13 mouse cellular contexts compared by ENCODE assay signal in the genomic region with DNA sequence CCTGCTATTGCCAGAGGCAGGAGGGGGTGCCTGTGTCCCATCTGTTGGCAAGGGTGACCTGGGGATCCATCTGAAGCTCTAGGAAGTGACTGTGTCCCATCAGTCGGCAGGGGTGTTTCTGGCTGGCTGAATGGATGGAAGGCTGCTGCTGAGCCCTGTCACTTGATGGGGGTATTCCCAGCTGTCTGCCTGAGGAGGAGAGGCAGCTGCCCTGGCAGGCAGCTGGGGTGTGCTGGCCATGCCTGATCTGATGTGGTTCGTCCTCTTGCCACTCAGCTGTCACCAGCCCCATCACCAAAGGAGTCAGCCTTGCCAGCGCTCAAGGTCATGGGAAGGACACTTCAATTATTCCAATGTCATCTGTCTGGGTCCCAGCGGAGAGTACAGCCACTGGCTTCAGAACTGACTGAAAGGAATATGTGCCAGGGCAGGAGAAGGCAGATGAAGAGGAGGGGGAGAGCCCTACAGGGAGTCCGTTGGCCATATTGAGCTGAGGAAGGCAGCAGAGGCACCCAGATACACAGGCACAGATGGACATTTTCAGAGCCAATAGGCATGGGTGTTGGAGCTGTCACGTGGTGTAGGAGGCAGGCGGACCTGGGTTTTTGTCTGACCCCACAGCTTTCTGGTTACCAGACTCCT.
DNase-seq lines count a peak whose midpoint lies in the region; ATAC-seq and TF ChIP-seq lines count a peak whose summit lies in the region.
"Had no signal": no experiment of that assay in that cellular context is flagged by ENCODE, and none has a peak within 500 bp of the region (broad histone marks: within the 10 kb centered on the region; RNA-seq: fewer than 3 reads in every experiment).

No protein-coding gene starts in this region.

- H3K4me3 ChIP-seq in embryonic facial prominence, embryonic 14.5 days (ENCODE audit: low read depth, low read length), result no peak overlapping the region
- H3K4me3 ChIP-seq in hindbrain, embryonic 13.5 days, result no peak overlapping the region

- H3K36me3 ChIP-seq in embryonic facial prominence, embryonic 14.5 days (ENCODE audit: control insufficient read depth, insufficient read depth, low read length), result no peaks in the 10 kb centered on the region
- no peaks in the 10 kb centered on the region for H3K36me3 ChIP-seq in hindbrain, embryonic 13.5 days

- DNase-seq in left cerebral cortex, postnatal 4 days, result peak; percentile 58
- no peak for DNase-seq in left cerebral cortex, postnatal 25 days (ENCODE audit: low spot score in 2 of 2)
- DNase-seq in brain, embryonic 14.5 days (ENCODE audit: low read depth), result peak; percentile 52
- peak; percentile 35 for DNase-seq in embryonic facial prominence, embryonic 14.5 days (ENCODE audit: low spot score)
- DNase-seq in adrenal gland, postnatal 10 days, result no peak
- DNase-seq in cerebellum, adult 11 months, result no peak
- DNase-seq in left cerebral cortex, adult 9 months (ENCODE audit: low spot score in 2 of 2), result no peak
- DNase-seq: adrenal gland, postnatal 36 days; cerebellum, adult 18-20 months; kidney, adult 18-20 months; right cerebral cortex, adult 18-20 months; thymus, adult 18-20 months had no signal

- TF ChIP-seq POLR2A in brain, embryonic 14.5 days (IDR thresholded peaks at IDR 0.05; ENCODE audit: borderline replicate concordance, extremely low read depth, insufficient read depth, insufficient read length, poor library complexity, severe bottlenecking), result no peak

- 58% methylated on average over 7 of the region's 7 CpGs for WGBS in embryonic facial prominence, embryonic 14.5 days
- 47% methylated on average over 7 of the region's 7 CpGs for WGBS in hindbrain, embryonic 13.5 days

- intact Hi-C loops in left cerebral cortex, postnatal 4 days (cut with DNase I), result no loop called here
- intact Hi-C loops in left cerebral cortex, postnatal 25 days (cut with DNase I), result no loop called here

- H3K4me2 ChIP-seq in embryonic facial prominence, embryonic 14.5 days (ENCODE audit: low read depth, low read length), result no peak overlapping the region
- no peak overlapping the region for H3K4me2 ChIP-seq in hindbrain, embryonic 13.5 days

- ATAC-seq in embryonic facial prominence, embryonic 14.5 days (ENCODE audit: low read depth), result peak; percentile 77; the same call in 1 of the 2 replicates
- ATAC-seq in hindbrain, embryonic 13.5 days (ENCODE audit: low FRiP score), result peak; percentile 69; the same call in 1 of the 2 replicates

- no peaks in the 10 kb centered on the region for H3K9me3 ChIP-seq in embryonic facial prominence, embryonic 14.5 days (ENCODE audit: control insufficient read depth, low read length)
- no peaks in the 10 kb centered on the region for H3K9me3 ChIP-seq in hindbrain, embryonic 13.5 days

- H3K4me1 ChIP-seq in embryonic facial prominence, embryonic 14.5 days (ENCODE audit: control insufficient read depth, insufficient read depth, low read length), result no peaks in the 10 kb centered on the region
- peaks cover 21% of the 10 kb centered on the region for H3K4me1 ChIP-seq in hindbrain, embryonic 13.5 days (replicated peaks)

- H3K27me3 ChIP-seq in embryonic facial prominence, embryonic 14.5 days (replicated peaks; ENCODE audit: control insufficient read depth, insufficient read depth, low read length), result peaks cover 24% of the 10 kb centered on the region
- peaks cover 84% of the 10 kb centered on the region for H3K27me3 ChIP-seq in hindbrain, embryonic 13.5 days

- TF ChIP-seq CTCF in brain, embryonic 14.5 days (IDR thresholded peaks at IDR 0.05; ENCODE audit: borderline replicate concordance, extremely low read depth, insufficient read depth, insufficient read length), result no peak

- H3K9ac ChIP-seq in embryonic facial prominence, embryonic 14.5 days (ENCODE audit: low read depth, low read length), result no peak overlapping the region
- H3K9ac ChIP-seq in hindbrain, embryonic 13.5 days, result no peak overlapping the region

- H3K27ac ChIP-seq in embryonic facial prominence, embryonic 14.5 days (replicated peaks; ENCODE audit: low read depth, low read length), result no peak overlapping the region
- no peak overlapping the region for H3K27ac ChIP-seq in hindbrain, embryonic 13.5 days

Comparison
In these comparisons a context has a peak if more than half of its experiments do, and no peak if none do; other contexts are left out.
1. DNase-seq: peak in left cerebral cortex, postnatal 4 days (single experiment), brain, embryonic 14.5 days (single experiment) and embryonic facial prominence, embryonic 14.5 days (single experiment); none in left cerebral cortex, postnatal 25 days (0 of 2), adrenal gland, postnatal 10 days (single experiment), cerebellum, adult 11 months (single experiment) and left cerebral cortex, adult 9 months (0 of 2).